Mouse (Mus musculus) c-Kit-positive CD71-negative TER-119-negative erythroid progenitor cells, embryonic 14.5 days (primary cell): ENCODE data around the gene Shld2.

Experiments used
- DNase-seq: peaks from one replicate; pipeline ENCODE4 v3.0.0-alpha.2; 2013; ENCODE audit warnings: low read depth

Shld2 gene

GRCm38 (mm10) chr14:34310234-34310965, at the start of gene Shld2, which contains the start of gene Glud1:
TSS of gene Shld2 (minus strand) at chr14:34310493.
TSS of gene Glud1 (plus strand) at chr14:34310727.
- peak; percentile 78 for DNase-seq

GRCm38 (mm10) chr14:34359676-34360244, 49.5 kb upstream of the Shld2 start:
- DNase-seq, result no peak

- no peak for DNase-seq
These were observed 47.6 kb upstream of the Shld2 start for GRCm38 (mm10) chr14:34357671-34358455.

- no peak for DNase-seq
These were observed 45.0 kb upstream of the Shld2 start, which contains the start of gene Fam25c for GRCm38 (mm10) chr14:34355301-34355700. TSS of gene Fam25c (minus strand) at chr14:34355433.

GRCm38 (mm10) chr14:34354456-34354855, 44.2 kb upstream of the Shld2 start:
- no peak for DNase-seq

GRCm38 (mm10) chr14:34353326-34353725, 43.0 kb upstream of the Shld2 start:
- no peak for DNase-seq

- no peak for DNase-seq
These were observed 42.2 kb upstream of the Shld2 start for GRCm38 (mm10) chr14:34352523-34352922.

- no peak for DNase-seq
These were observed 41.4 kb upstream of the Shld2 start for GRCm38 (mm10) chr14:34351660-34352059.

GRCm38 (mm10) chr14:34349007-34349406, 38.7 kb upstream of the Shld2 start:
- DNase-seq, result no peak

- DNase-seq, result no peak
These were observed 38.0 kb upstream of the Shld2 start for GRCm38 (mm10) chr14:34348301-34348700.

GRCm38 (mm10) chr14:34347084-34347483, 36.8 kb upstream of the Shld2 start:
- DNase-seq, result no peak

GRCm38 (mm10) chr14:34345771-34346566, 35.7 kb upstream of the Shld2 start:
- DNase-seq, result no peak

- no peak for DNase-seq
These were observed 34.1 kb upstream of the Shld2 start for GRCm38 (mm10) chr14:34344361-34344760.

GRCm38 (mm10) chr14:34343078-34343477, 32.8 kb upstream of the Shld2 start:
- DNase-seq, result no peak

- no peak for DNase-seq
These were observed 31.7 kb upstream of the Shld2 start for GRCm38 (mm10) chr14:34341993-34342392.

- DNase-seq, result no peak
These were observed 29.2 kb upstream of the Shld2 start for GRCm38 (mm10) chr14:34339446-34339845.

GRCm38 (mm10) chr14:34332476-34332875, 22.2 kb upstream of the Shld2 start:
- no peak for DNase-seq

- DNase-seq, result no peak
These were observed 21.6 kb upstream of the Shld2 start for GRCm38 (mm10) chr14:34331886-34332285.

- no peak for DNase-seq
These were observed 20.4 kb upstream of the Shld2 start for GRCm38 (mm10) chr14:34330657-34331158.

- DNase-seq, result no peak
These were observed 17.3 kb upstream of the Shld2 start for GRCm38 (mm10) chr14:34327618-34328017.

- no peak for DNase-seq
These were observed 16.3 kb upstream of the Shld2 start for GRCm38 (mm10) chr14:34326606-34327005.

GRCm38 (mm10) chr14:34323576-34324085, 13.3 kb upstream of the Shld2 start:
- no peak for DNase-seq
